In genomic region chr17:62160301-62160700, GRCm38 (mm10) we compare ENCODE assay signal across 15 mouse cellular contexts.
DNase-seq lines count a peak whose midpoint lies in the region.
"Had no signal": no experiment of that assay in that cellular context is flagged by ENCODE, and none has a peak within 500 bp of the region (broad histone marks: within the 10 kb centered on the region; RNA-seq: fewer than 3 reads in every experiment).

No protein-coding gene starts in this region.

- H3K27me3 ChIP-seq in heart, embryonic 10.5 days (ENCODE audit: insufficient read depth, poor library complexity, severe bottlenecking) = no peaks in the 10 kb centered on the region
- H3K27me3 ChIP-seq: embryonic facial prominence, embryonic 12.5 days; heart, embryonic 12.5 days; hindbrain, embryonic 12.5 days had no signal

- no peak overlapping the region for H3K4me3 ChIP-seq in heart, embryonic 10.5 days
- H3K4me3 ChIP-seq: embryonic facial prominence, embryonic 12.5 days; heart, embryonic 12.5 days; hindbrain, embryonic 12.5 days had no signal

- 76% methylated on average over 2 of the region's 2 CpGs for whole genome bisulfite sequencing in heart, embryonic 10.5 days

- H3K4me1 ChIP-seq in heart, embryonic 10.5 days = no peaks in the 10 kb centered on the region
- H3K4me1 ChIP-seq: embryonic facial prominence, embryonic 12.5 days; heart, embryonic 12.5 days; hindbrain, embryonic 12.5 days had no signal

- H3K9me3 ChIP-seq in heart, embryonic 10.5 days = no peaks in the 10 kb centered on the region
- H3K9me3 ChIP-seq: embryonic facial prominence, embryonic 12.5 days; heart, embryonic 12.5 days; hindbrain, embryonic 12.5 days had no signal

- DNase-seq in frontal cortex, adult 2 months (ENCODE audit: extremely low spot score in 1 of 2, low spot score in 1 of 2) = peak; percentile 8 to 40
- DNase-seq in frontal cortex, postnatal 25 days (ENCODE audit: low spot score in 2 of 2) = no peak
- DNase-seq in heart, adult 9 months (ENCODE audit: low spot score in 2 of 2) = peak; percentile 3 to 9
- no peak for DNase-seq in heart, embryonic 10.5 days (ENCODE audit: low spot score)
- DNase-seq in right cerebral cortex, adult 18-20 months = peak; percentile 7
- no peak for DNase-seq in right cerebral cortex, postnatal 14 days
- peak; percentile 50 for DNase-seq in telencephalon, adult 2 months (ENCODE audit: low read depth, low spot score)
- DNase-seq in embryo, embryonic 10.5 days (ENCODE audit: low spot score) = no peak
- DNase-seq: adrenal gland, postnatal 14 days; cerebellum, adult 2 months; cerebellum, postnatal 10 days; gastrocnemius, postnatal 10 days had no signal

- no peak overlapping the region for H3K27ac ChIP-seq in heart, embryonic 10.5 days
- H3K27ac ChIP-seq: embryonic facial prominence, embryonic 12.5 days; hindbrain, embryonic 12.5 days had no signal

- H3K36me3 ChIP-seq in heart, embryonic 10.5 days = no peaks in the 10 kb centered on the region
- H3K36me3 ChIP-seq: embryonic facial prominence, embryonic 12.5 days; heart, embryonic 12.5 days; hindbrain, embryonic 12.5 days had no signal

Comparison
In these comparisons a context has a peak if more than half of its experiments do, and no peak if none do; other contexts are left out.
1. DNase-seq: peak in frontal cortex, adult 2 months (2 of 2), heart, adult 9 months (2 of 2), right cerebral cortex, adult 18-20 months (single experiment) and telencephalon, adult 2 months (single experiment); none in frontal cortex, postnatal 25 days (0 of 2), heart, embryonic 10.5 days (single experiment), right cerebral cortex, postnatal 14 days (single experiment) and embryo, embryonic 10.5 days (single experiment).